Mouse (Mus musculus) macrophage (primary cell): ENCODE data around the gene Prkaa2. TPM values are rescaled to one million over a fixed set of nuclear protein-coding genes. Genes with fewer than 3 reads are reported as not detected.

Experiments
- polyA plus RNA-seq: library from polyadenylated mRNA; stranded (reverse); fragments of 250-400 nt; gene quantifications from 3 replicates; pipeline ENCODE4 v1.2.4, GENCODE M21; 2018; ENCODE audit warnings: inconsistent platforms

The Prkaa2 gene
- polyA plus RNA-seq, 1 experiment from 2014 or later = 0.13 TPM

Other genes starting within 250 kb of the Prkaa2 start
- not detected in 3 replicates for gene C8a, start 233.5 kb downstream of the Prkaa2 start, polyA plus RNA-seq
- 0.06 to 0.15 TPM in 2 of 3 replicates, not detected in the other for gene Fyb2, start 196.4 kb downstream of the Prkaa2 start, polyA plus RNA-seq
- 2.4 to 6.5 TPM (median 2.8 TPM) in 3 replicates for gene Plpp3, start 47.5 kb upstream of the Prkaa2 start, polyA plus RNA-seq